ENCODE assay signal across 22 mouse cellular contexts in the genomic region with DNA sequence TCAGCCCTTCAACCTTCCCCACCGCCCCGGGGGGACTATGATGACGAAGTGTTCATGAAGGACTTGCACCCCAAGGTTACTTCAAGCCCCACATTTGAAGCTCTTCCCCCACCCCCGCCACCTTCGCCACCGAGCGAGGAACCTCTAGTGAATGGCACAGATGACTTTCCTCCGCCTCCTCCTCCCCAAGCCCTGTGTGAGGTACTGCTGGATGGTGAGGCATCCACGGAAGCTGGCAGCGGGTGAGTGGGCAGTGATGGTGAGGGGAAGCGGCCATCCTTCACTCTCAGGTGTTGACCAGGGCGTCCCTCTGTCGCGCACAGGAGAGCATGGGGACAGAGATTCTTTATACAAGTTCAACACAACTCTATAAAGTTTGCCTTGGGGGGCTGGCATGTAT.
"Had no signal": no experiment of that assay in that cellular context is flagged by ENCODE, and none has a peak within 500 bp of the region (broad histone marks: within the 10 kb centered on the region; RNA-seq: fewer than 3 reads in every experiment).

No protein-coding gene starts in this region.

- H3K9me3 ChIP-seq: heart, embryonic 13.5 days; heart, embryonic 15.5 days; hindbrain, embryonic 13.5 days; hindbrain, embryonic 15.5 days; limb, embryonic 13.5 days; limb, embryonic 15.5 days; liver, embryonic 12.5 days had no signal

- H3K27me3 ChIP-seq: heart, embryonic 13.5 days; heart, embryonic 15.5 days; hindbrain, embryonic 13.5 days; hindbrain, embryonic 15.5 days; limb, embryonic 13.5 days; limb, embryonic 15.5 days; liver, embryonic 12.5 days had no signal

- DNase-seq: gastrocnemius, adult 2 months; gastrocnemius, postnatal 14 days; gastrocnemius, postnatal 36 days; heart, adult 11 months; heart, adult 2 months; heart, postnatal 14 days; heart, postnatal 36 days; kidney, adult 11 months; kidney, adult 8-10 months; kidney, postnatal 25 days; layer of hippocampus, adult 9-11 months; layer of hippocampus, postnatal 36 days; left cerebral cortex, postnatal 4 days had no signal

- H3K4me3 ChIP-seq: gastrocnemius, adult 2 months; heart, adult 2 months; heart, embryonic 13.5 days; heart, embryonic 15.5 days; hindbrain, embryonic 13.5 days; hindbrain, embryonic 15.5 days; limb, embryonic 13.5 days; limb, embryonic 15.5 days; liver, embryonic 12.5 days had no signal

- H3K36me3 ChIP-seq: hindbrain, embryonic 15.5 days; liver, embryonic 12.5 days had no signal

- H3K27ac ChIP-seq: gastrocnemius, adult 2 months; heart, adult 2 months; heart, embryonic 13.5 days; heart, embryonic 15.5 days; hindbrain, embryonic 13.5 days; hindbrain, embryonic 15.5 days; hindbrain, postnatal 0 days; limb, embryonic 13.5 days; limb, embryonic 15.5 days; liver, embryonic 12.5 days; liver, embryonic 14.5 days had no signal

- H3K9ac ChIP-seq: heart, embryonic 13.5 days; heart, embryonic 15.5 days; hindbrain, embryonic 13.5 days; hindbrain, embryonic 15.5 days; limb, embryonic 13.5 days; limb, embryonic 15.5 days; liver, embryonic 12.5 days; liver, embryonic 14.5 days had no signal
